Mouse (Mus musculus): Measurements from ENCODE around the gene Smarcc1.

- TF ChIP-seq POLR2A (IDR thresholded peaks at IDR 0.05; ENCODE audit: control insufficient read depth, extremely low read depth, insufficient read depth, low read length, poor library complexity), result no peak
- TF ChIP-seq CTCF (IDR thresholded peaks at IDR 0.05; ENCODE audit: borderline replicate concordance, control insufficient read depth, extremely low read depth, insufficient read depth, low read length, poor library complexity), result peak; percentile 19; the same call in 1 of the 2 replicates
Measured at GRCm38 (mm10) chr9:110071843-110072242, 45.7 kb upstream of the Smarcc1 start.

Data from thymus, adult 2 months (tissue).